Mouse (Mus musculus) thymus, postnatal 0 days (tissue): ENCODE data around the gene Tril. TPM values are rescaled to one million over a fixed set of nuclear protein-coding genes. Genes with fewer than 3 reads are reported as not detected.

Experiments
- polyA plus RNA-seq: library from polyadenylated mRNA; unstranded; fragments of >200 nt; fragmentation: Nextera tagmentation; extraction: Ambion mirVana; gene quantifications from 2 replicates; pipeline ENCODE4 v1.2.1, GENCODE M21; 2015

Gene Tril
- polyA plus RNA-seq, 1 experiment from 2014 or later = 2.0 TPM

Other genes with a start within 250 kb of the Tril start
- gene Cpvl, start 157.8 kb upstream of the Tril start, polyA plus RNA-seq = not detected in 2 replicates
- 7.5 and 8.4 TPM in 2 replicates for gene Chn2, start 218.7 kb upstream of the Tril start, polyA plus RNA-seq